Mouse (Mus musculus) olfactory bulb, adult 2 months (tissue): ENCODE measurements around the gene Rpn2.

Source experiments
- CTCF ChIP-seq: fragments of 200-500 bp; IDR thresholded peaks from 2 replicates; pipeline ENCODE4 v1.5.1; 2012; ENCODE audit warnings: low read depth, mild to moderate bottlenecking, low read length, moderate library complexity; ENCODE audit not compliant: insufficient read depth
- POLR2A ChIP-seq: fragments of 200-500 bp; IDR thresholded peaks from 2 replicates; pipeline ENCODE4 v1.6.1; 2012; ENCODE audit warnings: mild to moderate bottlenecking, low read depth, low read length, moderate library complexity; ENCODE audit not compliant: insufficient read depth

GRCm38 (mm10) chr2:157310963-157311637 lies 32.3 kb downstream of the Rpn2 start:
- no peak for TF ChIP-seq CTCF
- TF ChIP-seq POLR2A, result no peak
